Mouse (Mus musculus): ENCODE results near the gene Impg2. TPM values are rescaled to one million over a fixed set of nuclear protein-coding genes. Genes with fewer than 3 reads are reported as not detected.

Gene Impg2
- total and polyA plus RNA-seq, 3 experiments = 0.01 to 0.04 TPM; not detected in 1

- no peak for DNase-seq (ENCODE audit: low read depth, low spot score)
- TF ChIP-seq ETS1 (IDR thresholded peaks at IDR 0.05; ENCODE audit: low read depth, low read length) (no peak), MXI1 (IDR thresholded peaks at IDR 0.05; ENCODE audit: low read depth, low read length) (no peak), ELF1 (IDR thresholded peaks at IDR 0.05; ENCODE audit: low read depth, low read length) (no peak), ZMIZ1 (IDR thresholded peaks at IDR 0.05; ENCODE audit: low read depth, low read length) (no peak), TBP (IDR thresholded peaks at IDR 0.05; ENCODE audit: low read depth, low read length) (no peak), MEF2A (IDR thresholded peaks at IDR 0.05; ENCODE audit: extremely low read depth, insufficient replicate concordance, low read depth, low read length, poor library complexity, severe bottlenecking) (no peak), SIN3A (IDR thresholded peaks at IDR 0.05; ENCODE audit: low read length) (no peak), CHD2 (IDR thresholded peaks at IDR 0.05; ENCODE audit: low read length) (no peak), NRF1 (IDR thresholded peaks at IDR 0.05; ENCODE audit: insufficient read depth, low read depth, low read length, poor library complexity, severe bottlenecking) (no peak), TCF12 (IDR thresholded peaks at IDR 0.05; ENCODE audit: low read depth, low read length) (no peak), MAZ (IDR thresholded peaks at IDR 0.05; ENCODE audit: low read depth, low read length) (no peak), POLR2AphosphoS2 (IDR thresholded peaks at IDR 0.05; ENCODE audit: low read length) (no peak), HCFC1 (IDR thresholded peaks at IDR 0.05; ENCODE audit: low read depth, low read length) (no peak), CHD1 (IDR thresholded peaks at IDR 0.05; ENCODE audit: low read depth, low read length) (no peak), USF1 (IDR thresholded peaks at IDR 0.05; ENCODE audit: low read depth, low read length) (no peak), E2F4 (IDR thresholded peaks at IDR 0.05; ENCODE audit: borderline replicate concordance, low read depth, low read length) (no peak), MAFK (IDR thresholded peaks at IDR 0.05; ENCODE audit: borderline replicate concordance, low read depth, low read length) (no peak)
- H3K4me3 ChIP-seq (ENCODE audit: control insufficient read depth in 1 of 2, insufficient read depth in 1 of 2, low read depth in 2 of 2, low read length in 2 of 2) = no peak overlapping the region
Observed at GRCm38 (mm10) chr16:56279752-56280151, 75.6 kb downstream of the Impg2 start.

GRCm38 (mm10) chr16:56281336-56281735, 77.2 kb downstream of the Impg2 start:
- H3K4me3 ChIP-seq (ENCODE audit: control insufficient read depth in 1 of 2, insufficient read depth in 1 of 2, low read depth in 2 of 2, low read length in 2 of 2) = no peak overlapping the region
- no peak overlapping the region for H3K27ac ChIP-seq (ENCODE audit: control insufficient read depth, low read depth, low read length)
- no peaks in the 10 kb centered on the region for H3K4me1 ChIP-seq (ENCODE audit: control insufficient read depth in 1 of 2, insufficient read depth in 2 of 2, low read length in 2 of 2)
- H3K79me2 ChIP-seq (ENCODE audit: control insufficient read depth, insufficient read depth, low read length, poor library complexity) = no peaks in the 10 kb centered on the region
- TF ChIP-seq UBTF (IDR thresholded peaks at IDR 0.05; ENCODE audit: borderline replicate concordance, insufficient read depth, low read depth, low read length) (no peak), NELFE (IDR thresholded peaks at IDR 0.05; ENCODE audit: low read depth, low read length) (no peak)
- H3K27me3 ChIP-seq (ENCODE audit: control insufficient read depth in 1 of 2, insufficient read depth in 2 of 2, low read length in 2 of 2) = peaks cover 0 to 1% of the 10 kb centered on the region in 2 experiments; a peak in 1 of 4 replicates
- H3K9ac ChIP-seq (ENCODE audit: control insufficient read depth, low read depth, low read length, poor library complexity, severe bottlenecking) = no peak overlapping the region
- H3K9me3 ChIP-seq (replicated peaks; ENCODE audit: insufficient read depth, low read length) = no peaks in the 10 kb centered on the region
- H3K36me3 ChIP-seq (ENCODE audit: control insufficient read depth in 1 of 2, insufficient read depth in 2 of 2, low read length in 2 of 2) = no peaks in the 10 kb centered on the region
- no peak for DNase-seq (ENCODE audit: low read depth, low spot score)

More at GRCm38 (mm10) chr16:56279752-56280151, 75.6 kb downstream of the Impg2 start:
- peaks cover 0 to 1% of the 10 kb centered on the region in 2 experiments; a peak in 1 of 4 replicates for H3K27me3 ChIP-seq (ENCODE audit: control insufficient read depth in 1 of 2, insufficient read depth in 2 of 2, low read length in 2 of 2)
- no peaks in the 10 kb centered on the region for H3K4me1 ChIP-seq (ENCODE audit: control insufficient read depth in 1 of 2, insufficient read depth in 2 of 2, low read length in 2 of 2)
- H3K27ac ChIP-seq (ENCODE audit: control insufficient read depth, low read depth, low read length) = no peak overlapping the region
- H3K9ac ChIP-seq (ENCODE audit: control insufficient read depth, low read depth, low read length, poor library complexity, severe bottlenecking) = no peak overlapping the region
- H3K9me3 ChIP-seq (replicated peaks; ENCODE audit: insufficient read depth, low read length) = no peaks in the 10 kb centered on the region
- no peaks in the 10 kb centered on the region for H3K36me3 ChIP-seq (ENCODE audit: control insufficient read depth in 1 of 2, insufficient read depth in 2 of 2, low read length in 2 of 2)
- no peaks in the 10 kb centered on the region for H3K79me2 ChIP-seq (ENCODE audit: control insufficient read depth, insufficient read depth, low read length, poor library complexity)
